Mouse (Mus musculus) C2C12 (cell line): ENCODE data around the gene P2ry14. TPM values are rescaled to one million over a fixed set of nuclear protein-coding genes. Genes with fewer than 3 reads are reported as not detected.

Source experiments
- H3K27me3 ChIP-seq: one replicate; pipeline ENCODE4 v1.6.1; 2011; ENCODE audit not compliant: control insufficient read depth, insufficient read depth, insufficient read length
- H3K36me3 ChIP-seq: one replicate; pipeline ENCODE4 v1.6.1; 2011; ENCODE audit not compliant: control insufficient read depth, insufficient read depth
- H3K4me3 ChIP-seq: one replicate; pipeline ENCODE4 v1.5.1; 2011; ENCODE audit warnings: mild to moderate bottlenecking, control low read depth; ENCODE audit not compliant: poor library complexity, insufficient read depth, severe bottlenecking
- H3K79me2 ChIP-seq: one replicate; pipeline ENCODE4 v1.6.1; 2011; ENCODE audit not compliant: control insufficient read depth, insufficient read depth
- H3K79me3 ChIP-seq: one replicate; pipeline ENCODE4 v1.6.1; 2011; ENCODE audit warnings: low read depth, control low read depth
- H3ac ChIP-seq: one replicate; pipeline ENCODE3; 2011; ENCODE audit warnings: low read depth; ENCODE audit not compliant: control insufficient read depth, insufficient read length
- CEBPB ChIP-seq: IDR thresholded peaks from one replicate; pipeline ENCODE4 v1.6.1; 2011; ENCODE audit warnings: low read depth, mild to moderate bottlenecking, control low read depth, moderate library complexity
- CTCF ChIP-seq: IDR thresholded peaks from one replicate; pipeline ENCODE4 v1.5.1; 2011; ENCODE audit not compliant: control insufficient read depth, insufficient read depth, insufficient read length
- FOSL1 ChIP-seq: IDR thresholded peaks from one replicate; pipeline ENCODE4 v1.8.0; 2011; ENCODE audit warnings: mild to moderate bottlenecking, low read length; ENCODE audit not compliant: poor library complexity, insufficient read depth, severe bottlenecking
- MAX ChIP-seq: IDR thresholded peaks from one replicate; pipeline ENCODE4 v1.6.1; 2011; ENCODE audit warnings: mild to moderate bottlenecking, control low read depth
- MYOD1 ChIP-seq: IDR thresholded peaks from one replicate; pipeline ENCODE4 v1.6.1; 2011; ENCODE audit warnings: low read depth; ENCODE audit not compliant: control insufficient read depth, insufficient read length
- MYOG ChIP-seq: IDR thresholded peaks from one replicate; pipeline ENCODE4 v1.6.1; 2011; ENCODE audit not compliant: control insufficient read depth, insufficient read length; ENCODE audit errors: extremely low read depth
- USF1 ChIP-seq: IDR thresholded peaks from one replicate; pipeline ENCODE4 v1.6.1; 2011; ENCODE audit warnings: low read depth, mild to moderate bottlenecking, control low read depth, moderate library complexity
- polyA plus RNA-seq: library from polyadenylated mRNA; unstranded; fragments of >200 nt; fragmentation: generic; extraction: Trizol; gene quantifications from one replicate; pipeline ENCODE4 v1.2.1, GENCODE M21; 2012; ENCODE audit warnings: missing spikeins

Gene P2ry14
- polyA plus RNA-seq, 1 experiment = not detected

DNA sequence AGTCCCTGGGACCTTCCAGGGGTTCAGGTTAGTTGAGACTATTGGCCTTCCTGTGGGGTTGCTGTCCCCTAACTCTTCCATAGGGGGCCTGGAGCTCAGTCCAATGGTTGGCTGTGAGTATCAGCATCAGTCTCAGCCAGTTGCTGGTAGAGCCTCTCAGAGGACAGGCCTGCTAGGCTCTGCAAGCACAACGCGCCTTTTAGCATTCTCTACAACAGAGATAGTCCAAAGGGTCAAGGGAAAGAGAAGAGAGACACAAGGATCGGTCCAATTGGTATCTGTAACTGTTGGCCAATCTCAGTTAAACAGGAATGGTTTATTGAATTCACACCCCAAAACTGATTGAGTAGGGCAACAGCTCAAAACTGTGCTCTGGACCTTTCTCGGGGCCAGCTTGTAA, 46.0 kb downstream of the P2ry14 start:
- Histone ChIP-seq H3K27me3 (no peaks in the 10 kb centered on the region), H3K79me3 (no peaks in the 10 kb centered on the region), H3K36me3 (no peaks in the 10 kb centered on the region), H3K79me2 (no peaks in the 10 kb centered on the region), H3ac (no peak overlapping the region), H3K4me3 (no peak overlapping the region)
- no peak for TF ChIP-seq MYOG
- no peak for TF ChIP-seq MAX
- TF ChIP-seq MYOD1 = no peak
- no peak for TF ChIP-seq FOSL1
- TF ChIP-seq CEBPB = no peak
- TF ChIP-seq CTCF = no peak
- no peak for TF ChIP-seq USF1

DNA sequence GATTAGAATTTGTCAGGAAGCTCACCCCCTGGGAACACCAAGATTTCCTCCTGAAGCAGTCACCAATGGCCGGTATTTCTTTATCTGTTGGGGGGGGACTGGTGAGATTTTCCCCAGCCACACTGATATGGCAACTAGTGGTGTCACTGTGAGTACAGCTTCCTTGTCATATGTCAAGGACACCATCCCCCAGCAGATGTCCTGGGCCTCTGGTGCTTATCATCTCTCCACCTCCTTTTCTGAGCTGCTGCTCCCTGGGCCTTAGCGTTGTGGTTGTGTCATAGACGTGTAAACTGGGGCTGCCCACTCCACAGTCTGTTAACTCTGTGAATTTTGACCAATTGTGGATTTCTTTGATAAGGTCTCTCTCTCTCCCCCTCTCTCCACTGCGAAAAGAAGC, 49.0 kb downstream of the P2ry14 start:
- Histone ChIP-seq H3K4me3 (no peak overlapping the region), H3K79me3 (no peaks in the 10 kb centered on the region), H3K79me2 (no peaks in the 10 kb centered on the region), H3K36me3 (no peaks in the 10 kb centered on the region), H3K27me3 (no peaks in the 10 kb centered on the region), H3ac (no peak overlapping the region)
- TF ChIP-seq CEBPB = no peak
- no peak for TF ChIP-seq USF1
- TF ChIP-seq MYOD1 = no peak
- TF ChIP-seq CTCF = no peak
- TF ChIP-seq MAX = no peak
- no peak for TF ChIP-seq MYOG
- no peak for TF ChIP-seq FOSL1

DNA sequence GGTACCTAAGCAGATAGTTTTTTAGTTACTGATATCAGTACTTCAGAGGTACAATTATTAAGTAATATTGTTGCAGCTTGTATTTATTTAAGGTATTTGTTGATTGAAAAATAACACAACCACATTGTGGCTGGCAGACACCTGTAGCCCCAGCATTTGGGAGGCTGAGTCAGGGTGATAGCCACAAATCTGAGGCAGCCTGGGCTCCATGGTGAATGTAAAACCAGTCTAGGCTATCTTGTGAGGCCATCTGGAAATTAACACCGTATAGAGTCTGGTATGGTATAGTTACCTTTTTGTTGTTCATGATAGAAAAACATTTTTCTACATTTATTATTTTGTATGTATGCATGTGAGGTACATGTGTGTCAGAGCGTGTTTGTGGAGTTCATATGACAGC, 51.3 kb downstream of the P2ry14 start:
- H3K79me3 ChIP-seq = no peaks in the 10 kb centered on the region
- TF ChIP-seq MYOD1 = no peak
- TF ChIP-seq CEBPB = no peak
- no peak for TF ChIP-seq FOSL1
- no peak for TF ChIP-seq MAX
- TF ChIP-seq USF1 = no peak
- TF ChIP-seq MYOG = no peak
- no peak for TF ChIP-seq CTCF
- no peaks in the 10 kb centered on the region for H3K27me3 ChIP-seq
- H3K36me3 ChIP-seq = no peaks in the 10 kb centered on the region
- H3K79me2 ChIP-seq = no peaks in the 10 kb centered on the region
- no peak overlapping the region for H3ac ChIP-seq
- H3K4me3 ChIP-seq = no peak overlapping the region

DNA sequence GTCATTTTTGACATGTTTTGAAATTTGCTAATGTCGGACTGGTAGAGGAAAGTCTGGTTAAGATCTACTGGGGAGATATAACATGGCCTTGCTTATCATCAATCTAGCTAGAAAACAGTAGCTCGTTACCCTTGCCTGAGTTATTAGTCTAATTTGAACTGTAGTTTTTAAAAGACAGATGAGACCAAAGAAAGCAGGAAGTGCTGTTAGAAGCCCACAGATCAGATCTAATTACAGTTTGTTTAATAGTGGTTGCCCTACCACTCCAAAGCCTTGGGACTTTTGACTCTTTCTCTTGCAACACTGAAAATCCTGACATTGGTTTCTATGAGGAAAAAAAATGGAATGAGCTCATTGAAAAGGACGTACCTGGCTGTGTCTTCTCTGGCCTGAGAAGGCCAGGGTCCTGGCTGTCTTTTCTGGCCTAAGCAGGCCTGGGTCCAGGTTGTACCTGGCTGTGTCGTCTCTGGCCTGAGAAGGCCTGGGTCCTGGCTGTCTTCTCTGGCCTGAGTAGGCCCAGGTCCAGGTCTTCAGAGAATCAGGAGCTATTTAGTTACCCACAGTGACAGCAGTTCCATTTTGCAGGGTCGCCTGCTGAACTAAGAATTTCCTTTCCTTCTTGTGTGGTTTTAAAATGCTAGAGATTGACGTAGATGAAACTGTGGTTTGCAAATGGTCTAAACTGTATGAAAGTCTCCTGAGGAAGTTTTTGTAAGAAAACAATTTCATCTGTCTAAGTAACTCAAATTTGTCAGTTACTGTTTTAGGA, 52.0 kb downstream of the P2ry14 start, which contains the start of gene Gpr171:
TSS of gene Gpr171 (minus strand) at position 604 of the 769 bp plus-strand sequence.
- no peaks in the 10 kb centered on the region for H3K27me3 ChIP-seq
- TF ChIP-seq USF1 (no peak), MAX (no peak), MYOD1 (no peak), MYOG (no peak), CTCF (no peak), FOSL1 (no peak), CEBPB (no peak)
- H3K36me3 ChIP-seq = no peaks in the 10 kb centered on the region
- H3K79me3 ChIP-seq = no peaks in the 10 kb centered on the region
- no peaks in the 10 kb centered on the region for H3K79me2 ChIP-seq
- H3K4me3 ChIP-seq = no peak within 1 kb of the TSS
- no peak within 1 kb of the TSS for H3ac ChIP-seq

DNA sequence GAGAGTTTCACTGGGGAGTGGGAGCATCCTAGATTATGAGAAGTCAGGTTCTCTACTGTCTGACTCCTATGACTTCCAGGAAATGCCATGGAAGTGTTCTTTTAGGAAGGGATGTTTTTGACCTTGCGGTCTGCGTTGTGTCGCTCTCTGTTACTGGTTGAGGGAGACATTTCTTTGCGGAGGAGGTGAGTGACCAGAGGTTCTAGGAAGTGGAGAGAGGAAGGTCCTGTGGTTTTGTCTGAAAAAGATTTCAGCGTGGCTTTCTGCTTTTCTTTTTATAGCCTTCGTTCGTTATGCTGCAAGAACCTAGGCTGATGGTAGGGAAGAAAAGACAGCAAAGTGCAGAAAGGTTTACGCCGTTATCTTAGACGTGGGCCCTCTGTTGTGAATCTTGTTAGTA, 54.9 kb downstream of the P2ry14 start:
- Histone ChIP-seq H3K4me3 (no peak overlapping the region), H3K27me3 (no peaks in the 10 kb centered on the region), H3ac (no peak overlapping the region), H3K79me3 (no peaks in the 10 kb centered on the region), H3K79me2 (no peaks in the 10 kb centered on the region), H3K36me3 (no peaks in the 10 kb centered on the region)
- TF ChIP-seq CTCF = no peak
- no peak for TF ChIP-seq USF1

DNA sequence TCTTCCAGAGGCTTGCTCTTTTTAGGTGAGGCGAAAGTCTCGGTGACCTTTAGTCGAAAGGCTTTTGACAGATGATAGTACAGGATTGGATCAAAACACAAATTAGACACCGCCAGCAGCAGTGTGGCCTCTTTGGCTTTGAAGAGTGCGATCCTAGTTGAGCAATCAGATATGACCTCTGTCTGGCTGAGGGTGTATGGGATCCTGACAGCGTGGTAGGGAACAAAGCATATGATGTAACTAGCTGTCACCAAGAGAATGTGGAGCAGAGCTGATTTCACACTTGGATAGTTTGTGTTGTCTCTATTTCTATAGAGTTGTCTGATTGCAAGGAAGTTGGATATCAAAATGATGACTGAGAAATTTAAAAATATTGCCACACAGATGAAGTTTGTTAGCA, 56.0 kb downstream of the P2ry14 start:
- H3K79me2 ChIP-seq = no peaks in the 10 kb centered on the region
- TF ChIP-seq CTCF = no peak
- TF ChIP-seq MAX = no peak
- no peak for TF ChIP-seq CEBPB
- no peak for TF ChIP-seq MYOG
- TF ChIP-seq FOSL1 = no peak
- no peak for TF ChIP-seq MYOD1

More for the DNA sequence above, 56.0 kb downstream of the P2ry14 start:
- H3K36me3 ChIP-seq = no peaks in the 10 kb centered on the region
- H3K79me3 ChIP-seq = no peaks in the 10 kb centered on the region
- no peak overlapping the region for H3ac ChIP-seq
- no peaks in the 10 kb centered on the region for H3K27me3 ChIP-seq
- no peak overlapping the region for H3K4me3 ChIP-seq
